ENCODE assay signal across 2 mouse cellular contexts in genomic region chrX:101268755-101269124, GRCm38 (mm10).
TF ChIP-seq lines count a peak whose summit lies in the region.

Gm20489 (minus strand) TSS chrX:101269023.

TF ChIP-seq in CH12.LX, 34 proteins besides CTCF, POLR2A, EP300 and RAD21 (continued from another document):
- TF ChIP-seq NELFE (IDR thresholded peaks at IDR 0.05; ENCODE audit: low read depth, low read length) (no peak), MAFK (IDR thresholded peaks at IDR 0.05; ENCODE audit: insufficient replicate concordance, low read length) (no peak), RCOR1 (conservative IDR thresholded peaks at IDR 0.05; ENCODE audit: low read depth, low read length) (no peak), BHLHE40 (IDR thresholded peaks at IDR 0.05; ENCODE audit: low read depth, low read length) (no peak), ZKSCAN1 (IDR thresholded peaks at IDR 0.05; ENCODE audit: borderline replicate concordance, low read depth, low read length) (no peak), KAT2A (IDR thresholded peaks at IDR 0.05; ENCODE audit: insufficient replicate concordance, low read length) (no peak), TCF12 (IDR thresholded peaks at IDR 0.05; ENCODE audit: low read depth, low read length) (no peak), NRF1 (IDR thresholded peaks at IDR 0.05; ENCODE audit: low read depth, low read length) (no peak), SMC3 (IDR thresholded peaks at IDR 0.05; ENCODE audit: low read depth, low read length) (no peak), MAX (IDR thresholded peaks at IDR 0.05; ENCODE audit: low read length) (no peak)
TF ChIP-seq in CH12.LX: peak in this region for 0.

TF ChIP-seq in MEL, 35 proteins besides CTCF, POLR2A, EP300 and RAD21 (continued from another document):
- no peak for TF ChIP-seq USF2 (IDR thresholded peaks at IDR 0.05; ENCODE audit: borderline replicate concordance in 1 of 2, insufficient read depth in 1 of 2, low read depth in 1 of 2, low read length in 2 of 2)
- no peak for TF ChIP-seq KAT2A (conservative IDR thresholded peaks at IDR 0.05; ENCODE audit: low read depth, low read length)
- no peak for TF ChIP-seq POLR2AphosphoS5 (IDR thresholded peaks at IDR 0.05; ENCODE audit: borderline replicate concordance, low read depth, low read length)
- no peak for TF ChIP-seq MYC (IDR thresholded peaks at IDR 0.05; ENCODE audit: low read depth, low read length)
- TF ChIP-seq ZC3H11A (IDR thresholded peaks at IDR 0.05; ENCODE audit: low read depth, low read length): no peak
- no peak for TF ChIP-seq USF1 (IDR thresholded peaks at IDR 0.05; ENCODE audit: low read depth, low read length)
- no peak for TF ChIP-seq MAZ (IDR thresholded peaks at IDR 0.05; ENCODE audit: low read depth, low read length)
- TF ChIP-seq GATA1 (IDR thresholded peaks at IDR 0.05; ENCODE audit: low read depth, low read length): no peak
